In genomic region chr13:97390449-97390930, GRCm38 (mm10) we compare ENCODE assay signal across 9 mouse cellular contexts.
DNase-seq lines count a peak whose midpoint lies in the region; ATAC-seq and TF ChIP-seq lines count a peak whose summit lies in the region.
"Had no signal": no experiment of that assay in that cellular context is flagged by ENCODE, and none has a peak within 500 bp of the region (broad histone marks: within the 10 kb centered on the region; RNA-seq: fewer than 3 reads in every experiment).

No protein-coding gene starts in this region.

- no peak overlapping the region for H3K9ac ChIP-seq in intestine, embryonic 16.5 days (ENCODE audit: low read depth, low read length)
- H3K9ac ChIP-seq in lung, postnatal 0 days (replicated peaks; ENCODE audit: low read depth), result no peak overlapping the region
- H3K9ac ChIP-seq: liver, embryonic 13.5 days had no signal

- H3K4me2 ChIP-seq in intestine, embryonic 16.5 days (ENCODE audit: low read depth, low read length), result peak overlapping the region; percentile 37
- H3K4me2 ChIP-seq in lung, postnatal 0 days (replicated peaks; ENCODE audit: low read depth, low read length), result 0 out of 2 replicates have a peak overlapping the region, but pooled peaks have one; percentile 9
- H3K4me2 ChIP-seq: liver, embryonic 13.5 days had no signal

- H3K27ac ChIP-seq in intestine, embryonic 16.5 days (ENCODE audit: low read length), result no peak overlapping the region
- no peak overlapping the region for H3K27ac ChIP-seq in lung, postnatal 0 days (ENCODE audit: low read length)
- H3K27ac ChIP-seq: liver, embryonic 13.5 days had no signal

- H3K4me1 ChIP-seq in intestine, embryonic 16.5 days (ENCODE audit: control insufficient read depth, insufficient read depth, low read length), result peaks cover 20% of the 10 kb centered on the region; the same call in 1 of the 2 replicates
- no peaks in the 10 kb centered on the region for H3K4me1 ChIP-seq in lung, postnatal 0 days (ENCODE audit: insufficient read depth, low read depth, low read length)

- ATAC-seq in intestine, embryonic 16.5 days, result peak; percentile 50
- ATAC-seq in lung, postnatal 0 days, result peak; percentile 67

- H3K4me3 ChIP-seq in intestine, embryonic 16.5 days (ENCODE audit: low read length), result no peak overlapping the region
- H3K4me3 ChIP-seq in lung, postnatal 0 days (ENCODE audit: low read depth, low read length), result no peak overlapping the region
- H3K4me3 ChIP-seq: liver, embryonic 13.5 days had no signal

- no peaks in the 10 kb centered on the region for H3K27me3 ChIP-seq in intestine, embryonic 16.5 days (replicated peaks; ENCODE audit: control insufficient read depth, insufficient read depth, low read length)
- no peaks in the 10 kb centered on the region for H3K27me3 ChIP-seq in lung, postnatal 0 days (replicated peaks; ENCODE audit: insufficient read depth, low read length)
- H3K27me3 ChIP-seq: liver, embryonic 13.5 days had no signal

- 20% methylated on average over 11 of the region's 11 CpGs for WGBS in intestine, embryonic 16.5 days
- 27% methylated on average over 11 of the region's 11 CpGs for WGBS in lung, postnatal 0 days

- no peak for TF ChIP-seq CTCF in lung, postnatal 0 days (IDR thresholded peaks at IDR 0.05)

- DNase-seq in 3T3-L1 (ENCODE audit: low read depth, low spot score), result peak; percentile 86
- DNase-seq in brain, adult 2 months (ENCODE audit: low read depth, low spot score), result peak; percentile 92
- peak; percentile 97 for DNase-seq in heart, adult 11 months
- peak; percentile 74 for DNase-seq in lung, postnatal 0 days (ENCODE audit: low spot score)
- DNase-seq in right cerebral cortex, postnatal 25 days, result peak; percentile 72
- no peak for DNase-seq in yolk sac, embryonic 10.5 days (ENCODE audit: low spot score)
- DNase-seq in thymus, postnatal 10 days (ENCODE audit: low spot score in 2 of 2), result no peak
- DNase-seq: liver, embryonic 13.5 days had no signal

- no peak for TF ChIP-seq EP300 in lung, postnatal 0 days (IDR thresholded peaks at IDR 0.05)

- H3K9me3 ChIP-seq in intestine, embryonic 16.5 days (ENCODE audit: control insufficient read depth, low read length), result no peaks in the 10 kb centered on the region
- no peaks in the 10 kb centered on the region for H3K9me3 ChIP-seq in lung, postnatal 0 days (ENCODE audit: low read length)
- H3K9me3 ChIP-seq: liver, embryonic 13.5 days had no signal

- H3K36me3 ChIP-seq in intestine, embryonic 16.5 days (ENCODE audit: control insufficient read depth, insufficient read depth, low read length), result no peaks in the 10 kb centered on the region
- H3K36me3 ChIP-seq in lung, postnatal 0 days (ENCODE audit: insufficient read depth, low read length), result no peaks in the 10 kb centered on the region
- H3K36me3 ChIP-seq: liver, embryonic 13.5 days had no signal

Comparison
In these comparisons a context has a peak if more than half of its experiments do, and no peak if none do; other contexts are left out.
1. DNase-seq: peak in 3T3-L1 (single experiment), brain, adult 2 months (single experiment), heart, adult 11 months (single experiment), lung, postnatal 0 days (single experiment) and right cerebral cortex, postnatal 25 days (single experiment); none in yolk sac, embryonic 10.5 days (single experiment) and thymus, postnatal 10 days (0 of 2).